Mouse (Mus musculus) ovary, postnatal 14 days (tissue): ENCODE results near the gene Grk2.
A peak's percentile ranks its signal among the peaks of the same experiment; 100 is the strongest.

Experiments
- DNase-seq: peaks from one replicate; pipeline ENCODE4 v3.0.0; 2022; ENCODE audit warnings: low spot score

Gene Grk2

GRCm38 (mm10) chr19:4306190-4306577 lies at the start of gene Grk2:
Gene Grk2 (minus strand): TSS chr19:4306222.
- DNase-seq: peak; percentile 78

DNA sequence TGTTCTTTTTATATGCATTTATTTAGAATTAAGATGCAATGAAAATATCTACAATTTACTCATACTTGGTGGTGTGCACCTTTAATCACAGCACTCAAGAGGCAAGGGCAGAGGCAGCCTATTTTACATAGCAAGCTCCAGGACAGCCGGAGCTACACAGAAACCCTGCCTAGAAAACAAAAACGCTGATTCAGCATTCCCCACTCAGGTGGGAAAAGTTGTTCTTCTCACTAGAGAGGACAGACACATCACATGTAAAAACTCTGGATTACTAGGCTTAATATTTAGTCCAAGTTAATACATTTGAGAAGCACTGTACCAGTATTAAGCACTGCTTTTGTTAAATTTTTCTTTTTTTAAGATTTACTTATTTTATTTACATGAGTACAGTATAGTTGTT lies 43.4 kb upstream of the Grk2 start:
- no peak for DNase-seq

- DNase-seq: no peak
Observed at GRCm38 (mm10) chr19:4346479-4346878, 40.5 kb upstream of the Grk2 start.

GRCm38 (mm10) chr19:4338162-4338561 lies 32.1 kb upstream of the Grk2 start:
- DNase-seq: peak; percentile 52

- DNase-seq: peak; percentile 84
Observed at GRCm38 (mm10) chr19:4333791-4334190, 27.8 kb upstream of the Grk2 start.

DNA sequence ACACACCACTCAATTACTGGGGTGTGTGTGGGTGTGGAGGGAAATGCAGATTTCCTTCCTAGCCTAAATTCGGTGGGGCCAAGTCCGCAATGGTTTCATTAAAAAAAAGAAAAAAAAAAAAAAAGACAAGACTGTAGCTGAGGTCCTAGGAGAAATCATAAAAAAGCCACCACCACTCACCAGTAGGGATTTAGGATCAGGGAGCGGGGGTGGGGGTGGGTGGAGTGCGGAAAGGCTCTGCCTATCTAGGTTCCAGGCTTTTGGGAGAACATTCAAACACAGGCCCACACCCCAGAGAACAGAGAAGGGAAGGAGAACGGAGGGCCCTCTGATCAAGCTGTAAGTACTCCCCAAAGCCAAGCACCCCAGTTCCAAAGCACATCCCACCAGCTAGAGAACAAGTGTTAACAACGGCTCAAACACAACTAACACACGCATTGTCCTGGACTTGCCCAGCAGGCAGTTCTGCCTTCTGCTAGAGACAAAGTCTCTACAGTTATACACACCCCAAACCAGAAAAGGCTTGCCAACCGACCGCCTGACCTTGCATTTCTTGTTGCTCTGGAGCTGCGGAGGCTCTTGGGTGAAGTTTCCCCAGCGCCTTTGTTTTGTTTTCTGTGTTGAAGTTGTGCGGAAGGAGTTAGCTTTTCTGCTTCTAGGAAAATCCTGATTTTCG lies 27.2 kb upstream of the Grk2 start:
- peak; percentile 29 for DNase-seq

- DNase-seq: no peak
Observed at GRCm38 (mm10) chr19:4332653-4333052, 26.6 kb upstream of the Grk2 start.

- DNase-seq: no peak
Observed at GRCm38 (mm10) chr19:4331273-4331672, 25.3 kb upstream of the Grk2 start.

- no peak for DNase-seq
Observed at GRCm38 (mm10) chr19:4330603-4331002, 24.6 kb upstream of the Grk2 start.

GRCm38 (mm10) chr19:4328737-4329304 lies 22.8 kb upstream of the Grk2 start:
- DNase-seq: no peak

DNA sequence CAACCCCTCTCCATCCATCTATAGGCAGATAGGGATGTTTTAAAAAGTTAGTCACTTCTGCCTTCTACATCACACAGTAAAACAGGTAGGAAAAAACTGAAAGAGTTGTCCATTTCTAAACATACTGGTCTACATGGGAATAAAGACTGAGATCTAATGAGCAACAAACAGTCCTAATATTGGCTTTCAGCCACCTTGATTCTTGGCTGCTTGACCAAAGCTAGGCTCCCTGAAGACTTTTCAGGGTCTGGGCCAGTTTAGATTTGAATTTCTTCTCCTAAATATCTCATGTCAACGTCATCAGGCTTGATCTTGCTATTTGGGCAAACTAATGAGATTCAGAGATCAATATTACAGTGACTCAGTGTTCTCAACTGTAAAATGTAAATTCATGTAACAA lies 20.9 kb upstream of the Grk2 start:
- no peak for DNase-seq

DNA sequence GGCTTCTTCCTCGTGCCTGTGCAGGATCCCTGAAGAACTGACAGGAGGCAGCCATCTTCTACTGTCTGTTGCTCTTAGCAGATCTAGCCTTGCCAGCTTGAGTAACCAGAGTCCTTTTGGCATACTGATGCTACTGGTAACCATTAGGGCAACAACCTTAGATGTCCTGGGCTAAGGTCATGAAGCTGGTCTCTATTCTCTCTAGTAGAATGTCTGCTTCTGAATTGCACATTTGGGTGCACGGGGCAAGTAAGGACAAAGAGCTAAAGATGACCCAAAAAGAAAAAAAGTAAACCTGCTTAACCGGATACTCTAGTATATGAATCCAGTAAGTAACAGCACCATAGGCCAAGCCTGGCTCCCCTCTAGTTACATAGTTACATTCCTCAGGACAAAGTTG lies 20.1 kb upstream of the Grk2 start:
- DNase-seq: no peak

DNA sequence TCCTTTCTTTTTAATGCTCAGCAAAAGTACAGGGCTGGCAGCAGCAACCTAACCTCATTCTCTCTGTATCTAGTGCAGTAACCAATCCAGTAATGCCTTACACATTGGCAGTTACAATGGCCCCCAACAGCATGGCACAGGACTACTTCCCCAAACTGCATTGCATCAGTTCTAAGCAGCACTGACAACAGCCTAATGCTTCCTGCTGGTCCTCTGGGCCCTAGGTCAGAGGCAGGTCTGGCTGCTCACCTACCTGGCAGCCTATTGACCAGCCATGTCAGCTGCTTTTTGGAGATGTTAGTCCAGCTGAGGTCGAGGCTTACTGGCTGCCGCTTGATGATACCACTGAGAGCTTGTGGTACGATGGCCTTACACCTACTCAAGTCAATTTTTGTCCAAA lies 16.1 kb upstream of the Grk2 start:
- no peak for DNase-seq

- no peak for DNase-seq
Observed at GRCm38 (mm10) chr19:4321622-4322021, 15.6 kb upstream of the Grk2 start.

GRCm38 (mm10) chr19:4319272-4319671 lies 13.2 kb upstream of the Grk2 start:
- DNase-seq: no peak

GRCm38 (mm10) chr19:4317181-4317580 lies 11.2 kb upstream of the Grk2 start:
- DNase-seq: no peak

DNA sequence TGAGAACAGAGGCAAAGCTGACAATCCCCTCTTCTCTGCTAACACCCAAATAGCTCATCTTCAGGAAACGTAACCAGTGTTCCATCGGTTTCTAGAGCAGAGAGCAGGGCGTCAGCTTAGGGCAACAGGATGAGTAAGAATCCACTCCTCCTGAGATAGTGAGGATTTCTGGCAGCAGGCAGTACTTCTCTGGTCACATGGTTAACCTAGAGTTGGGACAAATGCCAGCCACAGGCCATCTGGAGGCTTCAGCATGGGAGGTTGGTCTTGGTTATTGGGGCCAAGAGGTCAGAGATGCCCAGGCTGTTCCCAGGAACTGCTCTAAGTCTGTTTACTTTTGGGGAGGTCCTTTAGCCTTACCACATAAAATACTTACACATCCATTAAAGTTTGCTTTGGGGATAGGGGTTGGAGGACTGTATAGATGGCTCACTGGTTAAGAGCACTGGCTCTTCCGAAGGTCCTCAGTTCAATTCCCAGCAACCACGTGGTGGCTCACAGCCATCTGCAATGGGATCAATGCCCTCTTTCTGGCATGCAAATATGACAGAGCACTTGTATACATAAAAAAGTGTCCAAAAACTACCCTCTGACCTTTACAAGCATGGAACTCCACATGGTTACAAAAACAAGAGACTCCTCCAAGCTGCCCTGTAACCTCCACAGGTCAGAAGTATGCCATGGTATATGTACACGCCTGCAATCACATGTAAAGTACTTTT lies 9.4 kb upstream of the Grk2 start:
- DNase-seq: no peak

DNA sequence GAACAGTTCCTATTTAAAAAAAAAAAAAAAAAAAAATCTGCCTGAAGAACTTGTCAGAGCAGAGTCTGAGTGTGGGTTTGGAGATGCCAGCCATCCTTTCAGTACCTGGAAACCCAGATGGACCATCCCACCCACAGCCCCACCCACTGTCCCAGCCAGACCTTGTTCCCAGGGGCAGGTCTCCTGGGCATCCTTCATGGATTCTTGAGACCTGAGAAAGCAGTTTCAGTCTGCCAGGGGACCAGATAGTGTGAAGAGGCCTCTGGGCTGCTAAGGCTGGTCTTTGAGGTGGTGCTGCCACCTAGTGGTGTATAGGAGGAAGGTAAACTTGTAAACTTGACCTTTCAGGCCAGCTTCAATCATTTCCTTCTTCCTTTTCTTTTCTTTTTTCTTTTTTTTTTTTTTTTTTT lies 3.8 kb upstream of the Grk2 start:
- peak; percentile 46 for DNase-seq

DNA sequence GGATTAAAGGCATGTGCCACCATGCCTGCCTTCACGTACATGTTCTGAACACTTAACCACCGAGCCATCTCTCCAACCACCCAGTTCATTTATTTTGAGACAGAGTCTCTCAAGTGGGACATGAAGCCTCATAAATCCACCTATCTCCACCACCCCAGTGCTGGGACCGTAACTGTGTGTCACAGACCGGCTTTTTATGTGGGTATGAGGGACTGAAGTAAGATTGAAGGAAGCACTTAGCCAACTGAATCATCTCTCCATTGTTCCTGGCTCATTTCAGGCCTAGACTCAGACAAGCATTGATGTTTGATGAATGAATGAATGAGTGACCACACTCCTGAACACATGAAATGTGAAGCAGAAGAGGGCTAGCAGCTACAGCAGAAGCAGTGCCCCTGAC lies 3.3 kb upstream of the Grk2 start:
- no peak for DNase-seq

- peak; percentile 45 for DNase-seq
Observed at GRCm38 (mm10) chr19:4305491-4306189, 382 bp downstream of the Grk2 start.

- DNase-seq: no peak
Observed at GRCm38 (mm10) chr19:4304871-4305321, 1.1 kb downstream of the Grk2 start.

DNA sequence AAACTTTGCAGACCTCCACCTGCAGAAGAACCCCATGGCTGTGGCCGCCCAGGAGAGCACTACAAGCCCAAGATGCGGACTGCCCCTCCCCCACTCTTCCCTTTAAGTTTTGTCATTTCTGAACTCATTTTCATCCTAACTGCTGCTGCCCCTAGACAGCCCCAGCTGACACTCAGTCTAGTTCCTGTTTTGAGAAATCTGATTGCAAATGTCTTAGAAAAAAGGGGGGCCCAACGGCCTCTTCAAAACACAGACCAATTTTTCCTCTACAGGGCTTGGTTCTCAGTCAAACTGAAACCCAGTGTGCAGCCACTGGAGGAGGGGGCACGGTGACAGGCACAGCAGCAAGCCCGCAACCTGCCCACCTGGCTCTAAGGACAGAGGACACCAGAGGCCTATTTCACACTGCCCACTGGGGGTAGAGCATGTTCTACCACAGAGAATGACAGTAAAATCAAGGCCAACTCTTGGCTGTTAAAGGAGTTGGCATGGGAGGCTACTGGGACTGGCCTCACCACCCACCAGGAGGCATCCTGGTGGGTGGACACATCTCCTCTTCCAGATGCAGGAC lies 1.7 kb downstream of the Grk2 start:
- DNase-seq: no peak

GRCm38 (mm10) chr19:4303640-4303995 lies 2.4 kb downstream of the Grk2 start:
- DNase-seq: no peak
